Mouse (Mus musculus) urinary bladder, postnatal 14 days (tissue): Measurements from ENCODE around the gene Agfg1.

Experiments
- DNase-seq: peaks from one replicate; pipeline ENCODE4 v3.0.0; 2021; ENCODE audit warnings: low spot score

Gene Agfg1

DNA sequence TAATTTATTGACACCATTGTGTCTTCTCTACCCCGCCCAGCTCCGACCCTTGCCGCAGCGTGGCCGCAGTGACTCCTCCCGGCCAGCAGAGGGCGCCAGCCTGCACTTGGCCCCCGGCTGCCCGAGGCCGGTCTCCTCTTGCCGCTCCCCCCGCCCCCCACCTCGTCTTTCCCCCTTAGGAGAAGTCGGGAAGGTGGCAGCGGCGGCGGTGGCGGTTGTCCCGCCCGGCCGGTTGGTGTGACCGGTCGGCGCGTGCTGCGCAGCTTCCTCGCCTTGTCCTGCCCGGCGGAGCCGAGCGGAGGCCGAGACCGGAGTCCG lies at the start of gene Agfg1:
Gene Agfg1 (plus strand): TSS at position 188 of the 318 bp plus-strand sequence.
- peak; percentile 92 for DNase-seq

DNA sequence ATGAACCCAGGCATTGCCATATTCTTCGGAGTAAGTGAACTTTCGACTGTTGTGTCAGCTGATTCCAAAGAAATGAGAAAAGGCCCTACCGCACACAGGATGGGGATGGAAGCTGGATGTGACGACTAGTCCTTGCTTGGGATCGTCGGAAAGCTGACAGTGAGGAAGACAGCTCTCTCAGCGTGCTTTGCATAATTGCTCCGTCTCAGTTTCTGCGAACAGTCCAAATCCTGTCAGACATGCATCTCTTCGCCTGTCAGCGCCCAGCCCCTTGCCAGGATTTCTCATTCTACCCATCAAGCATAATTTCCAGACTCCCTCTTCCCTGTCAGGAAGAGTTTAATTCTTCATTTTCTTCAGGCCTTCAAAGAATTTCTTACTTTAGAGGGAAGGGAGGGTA lies 48.2 kb upstream of the Agfg1 start:
- DNase-seq = no peak

DNA sequence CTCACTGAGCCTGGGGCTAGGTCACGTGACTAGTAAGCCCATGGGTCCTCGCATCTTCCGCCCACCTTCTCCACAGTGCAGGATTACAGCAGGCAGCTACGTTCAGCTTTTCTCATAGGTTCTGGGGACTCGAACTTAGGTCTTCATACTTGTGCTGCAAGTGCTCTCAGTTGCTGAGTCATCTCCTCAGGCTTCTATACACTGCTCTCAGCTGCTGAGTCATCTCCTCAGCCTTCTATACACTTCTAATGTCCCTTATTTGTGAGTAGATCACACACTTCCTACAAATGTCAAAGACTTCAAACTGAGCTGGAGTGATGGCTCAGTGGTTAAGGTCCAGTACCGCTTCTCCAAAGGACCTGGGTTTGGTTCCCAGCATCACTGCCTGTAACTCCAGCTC lies 47.0 kb upstream of the Agfg1 start:
- no peak for DNase-seq

DNA sequence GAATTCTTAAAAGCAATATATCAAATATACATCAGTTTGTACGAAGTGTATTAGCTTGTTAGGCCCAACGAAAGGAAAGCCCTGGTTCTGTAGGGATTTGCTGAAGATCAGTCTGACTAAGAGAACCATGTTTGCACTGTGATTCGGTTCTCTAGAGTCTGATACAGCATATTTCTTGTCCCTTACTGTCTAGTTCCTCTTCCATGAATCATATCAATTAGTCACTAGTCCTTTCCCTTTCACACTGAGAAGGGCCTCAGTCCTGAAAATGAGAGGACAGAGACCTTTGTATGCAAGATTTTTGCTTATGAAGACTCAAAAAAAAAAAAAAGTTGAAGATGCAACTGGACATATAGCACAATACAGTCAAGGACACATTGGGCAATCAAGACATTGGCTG lies 46.2 kb upstream of the Agfg1 start:
- DNase-seq = no peak

DNA sequence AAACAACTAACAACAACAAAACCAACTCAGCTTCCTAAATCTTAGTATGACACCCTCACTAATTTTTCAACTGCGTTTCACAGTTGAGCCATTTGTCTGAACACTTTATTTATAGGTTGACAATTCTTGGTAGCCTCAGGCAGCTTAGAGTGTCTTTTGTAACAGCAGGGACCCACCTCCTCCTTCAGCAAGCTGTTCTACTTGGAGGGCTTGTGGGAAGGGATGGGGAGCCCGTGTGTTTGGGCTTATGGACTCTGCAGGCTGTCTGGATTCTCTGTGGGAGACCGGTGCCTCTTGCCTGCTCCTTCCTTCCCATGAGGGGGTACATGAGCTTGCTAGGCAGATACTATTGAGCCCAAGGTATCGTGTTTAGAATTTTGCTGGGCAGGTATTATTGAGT lies 45.3 kb upstream of the Agfg1 start:
- no peak for DNase-seq

DNA sequence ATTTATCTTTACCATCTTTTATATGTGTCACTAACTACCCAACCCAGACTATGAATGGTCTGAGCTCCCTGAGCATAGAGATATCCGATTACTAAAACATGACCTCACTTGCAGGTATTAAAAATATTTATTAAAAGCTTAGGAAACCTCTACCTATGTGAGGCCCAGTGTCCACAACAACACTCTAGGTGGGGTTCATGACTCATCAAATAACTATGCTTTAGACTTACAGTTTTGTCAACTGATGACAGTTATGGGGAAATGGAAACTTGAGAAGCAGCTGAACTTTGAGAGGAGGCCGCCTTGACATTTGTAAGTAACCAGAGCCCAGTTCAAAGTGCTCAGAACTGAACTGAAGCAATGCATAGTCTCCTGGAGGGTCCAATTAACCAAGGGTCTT lies 44.1 kb upstream of the Agfg1 start:
- DNase-seq = no peak

DNA sequence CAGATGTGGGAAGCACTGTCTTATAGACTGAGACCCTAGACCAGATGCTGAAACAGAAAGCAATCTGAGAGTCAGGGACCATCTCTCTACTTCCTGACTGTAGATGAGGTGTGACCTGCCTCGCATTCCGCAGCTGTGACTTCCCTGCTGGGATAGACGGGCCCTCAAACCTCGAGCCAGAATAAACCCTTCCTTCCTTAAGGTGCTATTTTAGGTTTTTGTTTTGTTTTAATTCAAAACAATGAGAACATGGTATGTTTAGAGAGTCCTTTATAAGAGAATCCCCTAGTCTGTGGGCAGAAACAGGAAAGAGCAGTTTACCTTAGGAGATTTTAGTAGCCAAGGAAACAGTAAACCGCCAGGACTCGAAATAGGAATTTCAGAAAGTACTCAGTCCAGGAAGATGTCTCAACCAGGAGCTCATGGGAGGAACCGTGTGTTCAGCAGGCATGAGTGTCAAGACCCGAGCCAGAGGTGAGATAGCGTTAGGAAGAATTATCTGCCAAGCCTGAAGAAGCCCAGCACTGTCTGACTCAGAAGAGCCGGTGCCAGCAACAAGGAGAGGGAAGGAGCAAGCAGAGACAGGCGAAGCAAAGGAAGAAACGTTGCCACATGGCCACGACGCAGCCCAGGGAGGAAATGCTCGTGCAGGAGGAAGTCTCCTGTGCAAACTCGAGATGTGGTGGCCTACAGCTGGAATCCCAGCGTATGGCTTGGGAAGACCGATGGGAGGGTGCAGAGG lies 43.4 kb upstream of the Agfg1 start:
- peak; percentile 20 for DNase-seq

DNA sequence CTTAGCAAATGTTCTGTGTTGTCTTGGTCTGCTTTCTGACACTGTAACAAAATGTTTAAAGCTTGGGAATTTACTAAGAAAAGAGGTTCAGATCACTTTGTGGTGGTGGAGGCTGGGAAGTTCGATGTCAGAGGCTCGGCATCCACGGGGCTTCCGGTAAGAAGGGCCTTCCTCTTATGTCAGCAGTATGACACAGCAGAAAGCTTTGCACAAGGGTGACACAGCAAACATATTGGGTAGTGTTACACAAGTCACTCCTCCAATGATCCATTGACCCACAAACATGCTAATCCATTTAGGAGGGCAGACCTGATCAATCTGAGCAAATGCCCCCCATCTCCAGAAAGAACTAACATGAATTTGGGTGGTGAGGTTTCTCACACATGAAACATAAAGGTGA lies 42.2 kb upstream of the Agfg1 start:
- no peak for DNase-seq

DNA sequence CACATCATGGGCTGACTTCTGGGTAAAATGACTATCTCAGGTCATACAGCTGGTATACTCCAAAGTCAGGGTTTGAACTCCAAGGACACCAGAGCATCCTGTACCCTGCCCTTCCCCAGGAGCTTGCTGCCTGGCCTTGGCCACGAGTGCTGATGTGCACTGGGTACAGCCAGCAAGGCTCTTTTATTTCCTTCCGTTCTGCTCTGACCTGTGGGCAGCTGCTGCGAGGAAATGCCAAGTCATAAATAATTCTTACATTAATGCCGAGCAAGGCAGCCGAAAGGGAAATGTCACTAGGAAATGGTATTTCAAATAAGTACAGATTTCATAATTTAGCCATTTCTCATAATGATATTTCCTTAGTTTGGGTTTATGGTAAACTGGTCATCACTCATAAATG lies 41.0 kb upstream of the Agfg1 start:
- no peak for DNase-seq

DNA sequence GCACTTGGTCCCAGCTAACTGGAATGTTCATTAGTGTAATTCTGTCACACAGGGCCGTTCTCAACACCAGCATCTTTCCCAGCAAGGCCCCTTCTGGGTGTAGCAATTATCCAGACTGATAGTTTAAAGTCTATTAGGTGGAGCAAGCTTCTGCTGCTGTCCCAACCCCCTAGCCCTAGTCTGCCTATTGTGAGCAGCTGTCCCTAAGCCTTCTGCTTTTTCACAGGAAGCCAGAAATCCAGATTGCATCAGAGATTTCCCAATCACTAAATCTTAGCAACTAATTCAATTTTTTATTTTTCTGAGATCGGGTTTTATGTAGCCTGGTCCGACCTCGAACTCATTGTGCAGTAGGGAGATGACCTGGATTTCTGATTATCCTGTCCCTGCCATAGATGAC lies 40.4 kb upstream of the Agfg1 start:
- DNase-seq = no peak

DNA sequence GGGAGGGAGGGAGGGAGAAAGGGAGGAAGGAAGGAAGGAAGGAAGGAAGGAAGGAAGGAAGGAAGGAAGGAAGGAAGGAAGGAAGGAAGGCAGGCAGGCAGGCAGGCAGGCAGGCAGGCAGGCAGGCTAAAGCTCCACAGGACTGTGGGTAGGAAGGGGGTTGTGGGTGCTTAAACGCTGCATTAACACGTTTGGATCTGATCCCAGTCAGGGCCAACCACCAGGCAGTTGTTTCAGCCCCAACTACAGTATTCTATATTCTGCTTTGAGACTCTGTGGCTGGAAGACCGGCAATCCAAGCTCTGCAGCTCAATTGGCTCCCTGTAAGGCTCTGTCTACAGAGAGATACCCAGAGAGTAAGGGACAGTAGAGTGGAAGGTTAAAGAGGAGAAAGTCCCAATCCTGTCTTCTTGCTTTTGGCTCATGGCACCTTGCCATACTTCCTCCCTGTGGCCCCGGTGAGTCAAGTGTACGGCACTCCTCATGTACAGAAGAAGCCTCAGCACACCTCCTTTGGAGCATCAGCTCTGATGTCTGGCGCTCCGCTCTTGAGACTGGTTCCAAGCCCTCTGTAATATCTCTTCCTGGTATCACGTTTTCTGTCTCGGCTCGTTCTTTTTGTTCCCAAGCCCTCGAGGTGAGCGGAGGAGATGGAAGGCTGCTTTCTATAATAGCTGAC lies 38.0 kb upstream of the Agfg1 start:
- DNase-seq = no peak

DNA sequence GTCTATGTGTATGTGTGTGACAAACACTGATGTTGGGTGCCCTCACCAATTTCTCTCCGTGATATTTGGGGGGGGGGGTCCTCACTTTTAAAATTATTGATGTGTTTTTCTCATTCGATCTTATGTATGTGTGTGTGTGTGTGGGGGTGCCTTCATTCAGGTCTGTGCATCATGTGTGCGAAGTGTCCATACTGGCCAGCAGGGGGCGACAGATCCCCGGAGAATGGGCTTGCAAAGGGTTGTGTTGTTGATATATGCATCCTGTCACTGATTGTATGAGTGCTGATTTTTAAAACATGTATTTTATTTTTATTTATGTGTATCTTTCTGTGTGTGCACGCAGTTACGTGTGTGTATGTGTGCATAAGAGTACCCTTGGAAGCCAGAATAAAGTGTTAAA lies 35.7 kb upstream of the Agfg1 start:
- DNase-seq = no peak

DNA sequence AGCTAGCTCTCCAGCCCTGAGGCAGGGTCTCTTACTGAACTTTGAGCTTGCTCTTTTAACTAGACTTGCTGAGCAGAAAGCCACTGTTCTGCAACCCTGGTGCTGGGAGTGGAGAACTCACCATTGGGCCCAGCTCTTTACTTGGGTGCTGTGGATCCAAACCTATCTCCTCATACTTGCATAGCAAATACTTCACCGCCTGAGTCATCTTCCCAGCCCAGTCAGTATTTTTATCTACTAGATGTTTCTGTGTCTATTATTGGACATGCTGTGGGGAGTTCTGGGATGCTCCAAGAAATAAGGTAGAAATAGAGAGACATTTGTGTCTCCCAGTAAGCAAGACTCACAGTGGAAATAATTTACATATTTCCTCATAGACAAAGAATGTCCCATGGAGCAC lies 35.2 kb upstream of the Agfg1 start:
- no peak for DNase-seq

DNA sequence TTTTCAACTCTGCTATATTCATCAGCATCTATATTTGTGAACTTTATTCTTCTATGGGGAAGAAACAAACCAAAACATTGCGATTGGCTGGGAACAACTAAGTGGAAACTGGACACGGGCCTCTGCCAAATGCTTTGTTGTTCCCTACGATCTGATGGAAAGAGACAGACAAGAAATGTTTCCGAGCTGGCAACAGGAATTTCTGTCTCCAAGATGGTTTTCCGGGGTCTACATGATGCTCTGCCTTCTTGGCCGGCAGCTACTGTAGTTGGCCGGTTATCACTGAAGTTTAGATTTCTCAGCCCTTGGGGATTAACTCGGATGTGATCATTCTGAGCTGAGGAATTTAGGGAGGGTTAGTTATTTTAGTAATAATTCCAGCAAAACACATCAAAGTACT lies 32.9 kb upstream of the Agfg1 start:
- DNase-seq = no peak

DNA sequence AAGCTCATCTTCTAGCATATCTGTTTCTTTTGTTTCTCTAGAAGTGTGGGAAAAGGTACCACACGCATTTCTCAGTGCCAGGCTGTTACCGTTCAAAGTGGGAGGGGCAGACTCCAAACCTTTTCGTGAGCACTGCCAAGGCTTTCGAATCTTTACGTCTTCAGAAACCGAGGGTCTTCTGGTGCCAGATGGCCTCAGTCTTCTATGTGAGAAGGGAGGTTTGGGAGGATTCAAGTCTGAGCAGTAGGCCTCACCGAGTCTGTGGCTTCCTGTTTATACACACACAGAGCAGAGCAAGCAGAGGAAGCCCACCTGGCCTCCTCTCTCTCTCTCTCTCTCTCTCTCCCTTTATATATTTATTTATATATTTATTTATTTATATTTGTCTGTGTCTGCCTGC lies 32.1 kb upstream of the Agfg1 start:
- DNase-seq = no peak

DNA sequence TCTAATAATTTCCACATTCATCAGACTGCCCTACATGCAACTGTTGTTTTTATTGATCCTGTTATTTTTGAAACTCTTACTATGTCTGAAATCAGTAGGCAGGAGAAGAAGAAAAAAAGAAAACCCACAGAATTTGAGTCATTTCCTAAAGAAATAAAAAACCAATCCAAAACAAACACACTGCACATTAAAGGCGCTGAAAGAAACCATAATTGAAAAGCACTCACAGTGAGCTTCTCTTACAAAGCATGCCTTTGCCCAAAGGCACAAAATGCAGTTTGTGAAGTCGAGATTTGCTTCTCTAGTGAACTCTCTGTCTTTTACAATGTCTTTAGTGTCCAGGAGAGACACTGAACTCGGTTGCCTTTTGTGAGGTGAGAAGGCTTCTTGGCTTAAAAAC lies 30.7 kb upstream of the Agfg1 start:
- no peak for DNase-seq

DNA sequence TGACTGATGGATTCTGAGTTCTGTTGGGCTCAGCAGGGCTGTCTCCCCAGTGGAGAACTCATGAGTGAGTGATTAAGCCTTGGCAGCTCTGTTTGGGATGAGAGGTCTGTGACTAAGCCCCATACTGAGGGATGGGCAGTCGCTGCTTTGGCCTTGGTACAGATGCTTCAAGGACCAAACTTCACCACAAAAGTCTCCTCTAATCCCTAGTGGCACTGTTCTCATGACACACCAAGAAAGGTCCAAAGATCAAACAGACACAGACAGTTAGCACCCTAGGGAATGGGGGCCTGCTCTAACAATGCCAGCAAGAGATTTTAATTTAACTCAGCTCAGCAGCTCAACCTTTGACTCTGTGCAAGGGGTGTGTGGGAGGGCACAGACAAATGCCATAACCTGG lies 27.5 kb upstream of the Agfg1 start:
- no peak for DNase-seq

DNA sequence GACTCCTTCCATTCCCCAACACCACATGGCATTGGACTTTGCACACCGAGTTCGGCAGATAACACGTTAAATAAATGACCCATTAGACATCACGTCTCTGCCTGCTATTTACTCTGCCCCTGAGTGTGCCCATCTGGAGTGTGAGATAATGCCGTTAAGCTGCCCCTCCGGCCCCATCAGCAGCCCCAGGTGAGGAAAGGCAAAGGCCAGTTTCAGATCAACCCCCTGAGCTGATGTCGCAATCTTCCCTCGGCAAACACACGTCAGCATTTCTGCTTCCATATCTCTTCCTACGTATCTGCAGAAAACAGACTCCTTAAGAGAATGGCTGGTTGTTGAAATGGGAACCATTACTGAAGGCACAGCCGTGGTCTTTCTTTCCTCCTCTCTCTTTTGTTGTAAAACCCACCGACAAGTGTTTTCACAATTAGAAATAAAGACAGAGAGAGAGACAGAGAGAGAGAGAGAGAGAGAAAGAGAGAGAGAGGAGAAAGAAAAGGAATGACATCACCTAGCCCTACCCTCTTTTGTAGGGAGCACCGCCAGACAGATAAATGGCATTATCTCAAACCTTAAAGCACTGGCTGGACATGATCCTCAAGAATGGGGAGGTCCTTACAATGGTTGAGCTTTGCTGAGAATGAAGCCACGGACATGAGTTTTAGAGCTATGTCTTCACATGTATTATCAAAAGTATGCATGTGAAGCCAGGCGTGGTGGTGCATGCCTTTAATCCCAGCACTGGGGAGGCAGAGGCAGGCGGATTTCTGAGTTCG lies 23.2 kb upstream of the Agfg1 start:
- DNase-seq = peak; percentile 38

DNA sequence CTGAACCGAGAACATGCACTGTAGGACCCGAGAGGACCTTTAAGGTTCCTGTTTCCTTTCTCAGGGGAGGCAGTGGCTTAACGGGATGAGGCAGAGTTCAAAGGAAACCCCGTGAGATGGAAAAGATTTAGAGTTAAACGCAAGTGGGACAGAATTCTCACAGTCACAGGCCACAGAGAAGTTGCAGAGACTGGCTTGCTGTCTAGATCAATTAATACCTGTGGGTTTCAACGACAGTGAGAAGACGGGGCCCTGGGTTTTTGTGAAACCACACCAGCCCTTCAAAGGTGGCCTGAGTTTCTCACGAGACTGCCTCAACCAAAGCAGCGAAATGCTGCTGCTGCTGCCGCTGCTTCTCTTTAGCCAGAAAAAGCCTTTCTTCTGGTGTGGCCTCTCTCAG lies 19.9 kb upstream of the Agfg1 start:
- no peak for DNase-seq

DNA sequence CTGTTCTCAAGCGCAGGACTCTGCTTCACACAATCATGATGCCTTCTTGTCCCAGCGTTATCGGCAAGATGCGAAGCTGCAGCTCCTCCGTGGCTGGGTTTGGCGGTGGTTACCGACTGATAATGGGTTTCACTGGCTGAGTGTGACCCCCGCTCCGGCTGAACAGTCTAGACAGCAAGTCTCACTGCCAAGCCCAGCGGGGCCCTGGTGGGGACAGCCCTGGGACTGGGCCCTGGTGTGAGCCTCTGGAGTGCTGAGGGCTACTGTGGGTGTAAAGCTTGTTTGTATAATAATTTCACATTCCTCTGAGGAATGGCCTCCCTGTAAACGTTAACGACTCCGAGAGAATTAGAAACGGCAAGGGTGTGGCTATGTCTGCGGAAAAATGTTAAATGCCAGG lies 19.1 kb upstream of the Agfg1 start:
- no peak for DNase-seq

DNA sequence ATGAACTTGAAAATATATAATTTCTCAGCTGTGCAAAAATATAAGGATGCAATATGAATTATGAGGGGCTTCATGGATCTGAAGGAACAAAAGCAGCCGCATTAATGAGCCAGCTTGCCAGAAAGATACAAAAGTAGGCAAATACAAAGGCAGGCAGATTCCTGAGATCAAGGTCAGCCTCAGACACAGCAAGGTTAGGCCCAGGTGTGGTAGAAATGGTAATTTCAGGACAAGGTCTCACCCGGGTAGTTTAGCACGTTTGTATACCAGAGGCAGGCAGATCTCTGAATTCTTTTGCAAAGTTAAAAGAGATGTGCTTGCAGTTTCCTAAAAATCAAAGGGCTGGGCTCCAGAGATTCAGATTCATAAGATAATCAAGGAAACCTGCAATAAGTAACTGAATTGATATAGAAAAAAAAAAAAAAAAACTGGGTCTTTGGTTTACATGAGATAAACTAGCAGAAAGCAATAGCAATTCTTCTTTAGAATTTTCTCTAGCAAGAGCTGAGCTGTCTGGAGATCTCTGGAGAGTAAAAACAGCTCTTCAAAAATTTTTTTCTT lies 18.6 kb upstream of the Agfg1 start:
- no peak for DNase-seq

DNA sequence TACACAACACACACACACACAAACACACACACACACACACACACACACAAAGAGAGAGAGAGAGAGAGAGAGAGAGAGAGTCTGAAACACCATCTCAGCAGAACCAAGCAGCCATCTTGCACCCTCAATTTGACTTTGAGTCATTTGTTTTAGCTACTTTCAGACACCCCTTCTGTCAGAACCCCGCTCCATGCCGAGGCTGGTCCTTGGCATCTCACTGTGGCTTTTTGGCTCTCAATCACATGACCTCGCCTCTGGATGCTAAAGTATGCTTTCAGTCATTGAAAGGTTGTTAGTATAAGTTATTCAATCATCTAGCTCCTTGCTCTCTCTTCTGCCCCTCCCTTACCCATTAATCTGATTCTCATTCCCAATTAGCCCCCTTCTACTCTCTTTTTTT lies 17.4 kb upstream of the Agfg1 start:
- DNase-seq = no peak

DNA sequence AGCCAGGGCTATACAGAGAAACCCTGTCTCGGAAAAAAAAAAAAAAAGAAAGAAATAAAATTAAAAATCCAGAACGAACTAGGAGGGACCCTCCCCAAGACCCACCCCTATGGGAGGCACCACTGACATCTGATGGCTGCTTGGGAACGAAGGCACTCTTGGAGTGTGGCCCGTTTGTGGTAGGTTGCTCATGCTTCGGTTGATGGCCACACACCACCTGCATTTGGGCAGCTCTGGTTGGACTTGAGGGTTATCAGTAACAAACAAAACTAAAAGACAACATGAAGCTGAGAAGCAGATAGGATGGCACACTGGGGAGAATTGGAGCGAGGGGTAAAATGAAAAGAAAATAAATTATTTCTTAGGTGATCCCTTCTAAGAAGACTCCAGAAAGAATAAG lies 15.1 kb upstream of the Agfg1 start:
- no peak for DNase-seq
